Mouse (Mus musculus): ENCODE measurements around the gene Lmod2.

Gene Lmod2

GRCm38 (mm10) chr6:24602351-24602750 lies 4.8 kb downstream of the Lmod2 start:
- DNase-seq (ENCODE audit: low spot score) = no peak

GRCm38 (mm10) chr6:24602993-24603392 lies 5.4 kb downstream of the Lmod2 start:
- DNase-seq (ENCODE audit: low spot score) = no peak

- no peak for DNase-seq (ENCODE audit: low spot score)
Measured at GRCm38 (mm10) chr6:24604289-24604688, 6.7 kb downstream of the Lmod2 start.

GRCm38 (mm10) chr6:24605631-24606030 lies 8.1 kb downstream of the Lmod2 start:
- DNase-seq (ENCODE audit: low spot score) = no peak

- no peak for DNase-seq (ENCODE audit: low spot score)
Measured at GRCm38 (mm10) chr6:24606512-24606911, 8.9 kb downstream of the Lmod2 start.

- no peak for DNase-seq (ENCODE audit: low spot score)
Measured at GRCm38 (mm10) chr6:24607531-24607930, 10.0 kb downstream of the Lmod2 start.

GRCm38 (mm10) chr6:24608129-24608528 lies 10.6 kb downstream of the Lmod2 start:
- no peak for DNase-seq (ENCODE audit: low spot score)

- DNase-seq (ENCODE audit: low spot score) = no peak
Measured at GRCm38 (mm10) chr6:24608682-24609081, 11.1 kb downstream of the Lmod2 start.

- no peak for DNase-seq (ENCODE audit: low spot score)
Measured at GRCm38 (mm10) chr6:24609531-24609930, 12.0 kb downstream of the Lmod2 start.

GRCm38 (mm10) chr6:24610358-24610757 lies 12.8 kb downstream of the Lmod2 start:
- DNase-seq (ENCODE audit: low spot score) = no peak

GRCm38 (mm10) chr6:24612074-24612755 lies 14.7 kb downstream of the Lmod2 start:
- no peak for DNase-seq (ENCODE audit: low spot score)

GRCm38 (mm10) chr6:24613346-24613745 lies 15.8 kb downstream of the Lmod2 start:
- DNase-seq (ENCODE audit: low spot score) = no peak

- DNase-seq (ENCODE audit: low spot score) = no peak
Measured at GRCm38 (mm10) chr6:24613918-24614317, 16.4 kb downstream of the Lmod2 start.

GRCm38 (mm10) chr6:24616746-24617145 lies 19.2 kb downstream of the Lmod2 start:
- no peak for DNase-seq (ENCODE audit: low spot score)

GRCm38 (mm10) chr6:24619285-24620045 lies 21.9 kb downstream of the Lmod2 start:
- no peak for DNase-seq (ENCODE audit: low spot score)

GRCm38 (mm10) chr6:24620936-24621335 lies 23.4 kb downstream of the Lmod2 start:
- no peak for DNase-seq (ENCODE audit: low spot score)

- no peak for DNase-seq (ENCODE audit: low spot score)
Measured at GRCm38 (mm10) chr6:24622098-24622497, 24.5 kb downstream of the Lmod2 start.

GRCm38 (mm10) chr6:24627586-24628030 lies 30.0 kb downstream of the Lmod2 start:
- DNase-seq (ENCODE audit: low spot score) = no peak

GRCm38 (mm10) chr6:24628499-24628898 lies 30.9 kb downstream of the Lmod2 start:
- DNase-seq (ENCODE audit: low spot score) = no peak

GRCm38 (mm10) chr6:24632061-24632460 lies 34.5 kb downstream of the Lmod2 start:
- peak; percentile 23 for DNase-seq (ENCODE audit: low spot score)

GRCm38 (mm10) chr6:24634065-24634464 lies 36.5 kb downstream of the Lmod2 start:
- no peak for DNase-seq (ENCODE audit: low spot score)

- no peak for DNase-seq (ENCODE audit: low spot score)
Measured at GRCm38 (mm10) chr6:24635814-24636213, 38.3 kb downstream of the Lmod2 start.

- no peak for DNase-seq (ENCODE audit: low spot score)
Measured at GRCm38 (mm10) chr6:24641286-24641685, 43.7 kb downstream of the Lmod2 start.
